Mouse (Mus musculus): ENCODE data around the gene Slc52a3. TPM values are rescaled to one million over a fixed set of nuclear protein-coding genes. Genes with fewer than 3 reads are reported as not detected.

Slc52a3 gene
- polyA plus RNA-seq, 1 experiment = 0.60 TPM

DNA sequence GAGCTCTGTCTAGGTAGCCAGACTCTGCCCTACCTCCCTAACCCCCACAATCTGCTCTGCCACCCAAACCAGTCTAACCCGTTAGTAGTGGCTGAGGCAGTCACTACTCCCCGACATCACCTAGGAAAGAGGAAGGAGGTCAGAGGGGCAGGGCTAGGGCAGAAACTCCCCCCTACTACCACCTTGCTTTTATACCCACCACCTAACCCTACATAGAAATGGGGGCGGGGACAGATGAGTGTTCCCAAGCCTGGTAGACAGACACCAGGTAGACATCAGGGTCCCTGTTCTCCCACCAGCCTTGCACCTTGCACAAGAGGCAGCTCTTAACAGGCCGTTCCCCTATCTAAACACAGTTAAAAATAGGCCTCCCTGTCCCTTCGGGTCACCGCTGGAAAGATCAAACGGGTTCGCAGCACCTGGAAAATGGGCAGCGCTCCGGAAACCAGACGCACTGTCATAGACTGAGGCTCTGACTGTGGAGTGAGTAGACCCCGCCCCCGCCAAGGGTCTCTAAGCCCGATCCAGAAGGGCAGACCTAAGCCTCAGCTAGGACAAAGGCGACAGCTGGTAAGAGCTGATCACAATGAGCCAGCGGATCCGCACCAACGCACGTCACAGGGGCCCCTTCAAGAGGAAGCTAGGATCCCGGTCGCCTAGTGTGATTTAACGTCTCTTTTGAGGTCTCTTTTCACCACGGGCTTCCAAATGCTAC lies 23.3 kb upstream of the Slc52a3 start:
- Histone ChIP-seq H3K4me1 (ENCODE audit: control insufficient read depth, insufficient read depth, low read length) (peaks cover 28% of the 10 kb centered on the region), H3K4me3 (ENCODE audit: insufficient read depth, low read length) (no peak overlapping the region), H3K27ac (ENCODE audit: insufficient read depth, low read length) (no peak overlapping the region)
- TF ChIP-seq CTCF (IDR thresholded peaks at IDR 0.05; ENCODE audit: borderline replicate concordance, insufficient read depth, low read length) = no peak
- TF ChIP-seq POLR2A (IDR thresholded peaks at IDR 0.05; ENCODE audit: low read depth, low read length) = no peak

DNA sequence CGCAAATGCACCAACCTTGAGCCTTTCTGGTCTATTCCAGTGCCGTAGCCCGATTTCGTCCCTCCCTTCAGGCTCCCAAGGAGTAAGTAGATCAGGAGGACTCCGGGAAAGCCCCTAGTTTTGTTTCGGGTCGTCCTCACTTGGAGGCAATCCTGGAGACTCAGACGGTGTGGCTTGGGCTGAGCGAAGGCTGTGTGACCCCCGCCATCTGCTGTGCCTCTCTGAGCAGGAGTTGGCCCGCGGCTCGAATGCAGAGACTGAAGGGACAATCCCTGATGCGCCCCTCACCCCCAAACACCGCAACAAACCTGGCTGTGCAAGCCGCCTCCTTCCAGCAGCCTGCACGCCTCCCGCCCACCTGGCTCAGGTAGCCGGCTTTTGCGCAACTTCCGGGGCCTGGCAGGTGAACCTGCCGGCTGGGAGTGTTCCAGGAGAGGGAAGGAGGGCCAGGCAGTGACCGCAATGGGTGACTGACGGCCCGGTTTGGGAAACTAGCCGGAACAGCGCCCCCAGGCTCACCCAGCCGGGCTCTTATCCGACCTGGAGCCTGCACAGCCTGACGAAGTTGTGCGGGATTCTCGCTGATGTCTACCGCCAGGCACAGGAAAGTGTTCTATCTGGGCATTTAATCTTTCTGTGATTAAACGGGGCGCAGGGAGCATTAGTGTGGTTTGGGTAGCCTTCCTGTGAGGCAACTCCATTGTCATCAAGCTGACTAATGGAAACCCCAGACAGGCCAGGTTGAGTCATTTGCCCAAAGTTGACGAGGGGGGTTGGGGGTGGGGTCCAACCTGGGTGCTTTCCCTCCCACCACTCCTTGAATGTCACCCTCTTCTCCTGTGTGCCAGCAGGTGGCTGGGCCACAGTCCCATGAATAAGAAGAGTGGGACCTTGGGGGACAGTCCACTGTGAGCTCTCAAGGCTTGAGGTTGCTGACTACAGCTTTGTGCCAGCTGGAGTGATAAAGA lies 22.4 kb upstream of the Slc52a3 start:
- TF ChIP-seq CTCF (IDR thresholded peaks at IDR 0.05; ENCODE audit: borderline replicate concordance, insufficient read depth, low read length) (no peak), POLR2A (IDR thresholded peaks at IDR 0.05; ENCODE audit: low read depth, low read length) (no peak)
- Histone ChIP-seq H3K27ac (ENCODE audit: insufficient read depth, low read length) (no peak overlapping the region), H3K4me3 (ENCODE audit: insufficient read depth, low read length) (no peak overlapping the region), H3K4me1 (ENCODE audit: control insufficient read depth, insufficient read depth, low read length) (peaks cover 34% of the 10 kb centered on the region)

GRCm38 (mm10) chr2:151975295-151975694 lies 21.0 kb upstream of the Slc52a3 start:
- Histone ChIP-seq H3K4me1 (ENCODE audit: control insufficient read depth, insufficient read depth, low read length) (peaks cover 36% of the 10 kb centered on the region), H3K27ac (ENCODE audit: insufficient read depth, low read length) (no peak overlapping the region), H3K4me3 (ENCODE audit: insufficient read depth, low read length) (no peak overlapping the region)
- TF ChIP-seq POLR2A (IDR thresholded peaks at IDR 0.05; ENCODE audit: low read depth, low read length) (no peak), CTCF (IDR thresholded peaks at IDR 0.05; ENCODE audit: borderline replicate concordance, insufficient read depth, low read length) (no peak)

DNA sequence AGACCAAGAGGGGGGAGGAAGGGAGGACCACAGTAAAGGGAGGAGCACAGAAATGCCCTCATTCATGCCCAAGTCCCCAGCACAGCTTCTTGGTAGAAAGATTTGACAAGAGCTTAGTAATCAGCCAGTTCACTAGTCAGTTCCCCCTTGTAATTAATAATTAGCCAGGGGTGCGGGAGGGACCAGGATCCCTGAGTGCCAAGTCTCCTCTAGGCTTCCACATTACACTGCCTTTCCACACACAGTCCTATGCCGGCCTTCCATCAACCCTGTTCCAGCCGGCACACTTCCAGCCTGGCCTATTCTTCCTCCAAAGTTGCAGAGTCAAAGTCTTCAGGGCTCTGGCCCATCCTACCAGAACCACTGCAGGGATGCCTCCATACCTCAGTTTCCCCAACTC lies 20.2 kb upstream of the Slc52a3 start:
- H3K4me1 ChIP-seq (ENCODE audit: control insufficient read depth, insufficient read depth, low read length) = peaks cover 39% of the 10 kb centered on the region
- H3K27ac ChIP-seq (ENCODE audit: insufficient read depth, low read length) = no peak overlapping the region
- no peak overlapping the region for H3K4me3 ChIP-seq (ENCODE audit: insufficient read depth, low read length)
- TF ChIP-seq POLR2A (IDR thresholded peaks at IDR 0.05; ENCODE audit: low read depth, low read length) = no peak
- no peak for TF ChIP-seq CTCF (IDR thresholded peaks at IDR 0.05; ENCODE audit: borderline replicate concordance, insufficient read depth, low read length)

GRCm38 (mm10) chr2:151977689-151978440 lies 18.4 kb upstream of the Slc52a3 start:
- Histone ChIP-seq H3K4me1 (ENCODE audit: control insufficient read depth, insufficient read depth, low read length) (peaks cover 34% of the 10 kb centered on the region; the same call in 1 of the 2 replicates), H3K27ac (ENCODE audit: insufficient read depth, low read length) (peak overlapping the region; percentile 88), H3K4me3 (ENCODE audit: insufficient read depth, low read length) (no peak overlapping the region)
- no peak for TF ChIP-seq CTCF (IDR thresholded peaks at IDR 0.05; ENCODE audit: borderline replicate concordance, insufficient read depth, low read length)
- 0 out of 2 replicates have a peak, but pooled peaks have one; percentile 29 for TF ChIP-seq POLR2A (IDR thresholded peaks at IDR 0.05; ENCODE audit: low read depth, low read length)

DNA sequence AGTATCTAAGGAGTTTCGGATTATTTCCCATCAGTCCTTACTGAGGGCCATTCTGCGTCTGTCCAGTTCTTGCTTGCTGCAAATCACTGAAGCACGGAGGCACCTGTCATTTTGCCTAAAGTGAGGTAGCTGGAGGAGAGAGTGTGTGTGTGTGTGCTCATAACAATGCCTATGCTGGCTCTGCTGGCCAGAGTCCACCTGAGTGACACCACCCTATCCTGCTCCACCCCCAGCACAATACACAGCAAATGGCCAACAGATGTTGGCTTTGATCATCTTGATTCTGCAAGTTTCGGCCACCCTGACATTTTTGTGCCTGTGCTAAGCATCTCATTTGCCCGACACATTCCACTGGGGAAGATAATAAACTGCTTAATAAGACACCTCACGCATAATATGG lies 17.8 kb upstream of the Slc52a3 start:
- Histone ChIP-seq H3K4me3 (ENCODE audit: insufficient read depth, low read length) (peak overlapping the region; percentile 75), H3K4me1 (ENCODE audit: control insufficient read depth, insufficient read depth, low read length) (peaks cover 28% of the 10 kb centered on the region; the same call in 1 of the 2 replicates), H3K27ac (ENCODE audit: insufficient read depth, low read length) (peak overlapping the region; percentile 88)
- TF ChIP-seq CTCF (IDR thresholded peaks at IDR 0.05; ENCODE audit: borderline replicate concordance, insufficient read depth, low read length) (no peak), POLR2A (IDR thresholded peaks at IDR 0.05; ENCODE audit: low read depth, low read length) (no peak)

GRCm38 (mm10) chr2:151979470-151980354 lies 16.6 kb upstream of the Slc52a3 start, which contains the start of gene Fam110a:
TSS of gene Fam110a (minus strand) at chr2:151980219.
- Histone ChIP-seq H3K4me1 (ENCODE audit: control insufficient read depth, insufficient read depth, low read length) (peaks cover 19% of the 10 kb centered on the region; the same call in 1 of the 2 replicates), H3K4me3 (ENCODE audit: insufficient read depth, low read length) (peak within 1 kb of the TSS; percentile 75), H3K27ac (ENCODE audit: insufficient read depth, low read length) (peak within 1 kb of the TSS; percentile 88)
- TF ChIP-seq POLR2A (IDR thresholded peaks at IDR 0.05; ENCODE audit: low read depth, low read length) (peak; percentile 71), CTCF (IDR thresholded peaks at IDR 0.05; ENCODE audit: borderline replicate concordance, insufficient read depth, low read length) (no peak)

GRCm38 (mm10) chr2:151980355-151980693 lies 16.0 kb upstream of the Slc52a3 start:
- no peak for TF ChIP-seq POLR2A (IDR thresholded peaks at IDR 0.05; ENCODE audit: low read depth, low read length)
- no peak for TF ChIP-seq CTCF (IDR thresholded peaks at IDR 0.05; ENCODE audit: borderline replicate concordance, insufficient read depth, low read length)
- H3K4me1 ChIP-seq (ENCODE audit: control insufficient read depth, insufficient read depth, low read length) = peaks cover 19% of the 10 kb centered on the region; the same call in 1 of the 2 replicates
- no peak overlapping the region for H3K4me3 ChIP-seq (ENCODE audit: insufficient read depth, low read length)
- H3K27ac ChIP-seq (ENCODE audit: insufficient read depth, low read length) = no peak overlapping the region

Measured in embryonic fibroblast, embryonic 13.5 days (primary cell).